Mouse (Mus musculus) forebrain, embryonic 12.5 days (tissue): ENCODE measurements around the gene Ncf2. TPM values are rescaled to one million over a fixed set of nuclear protein-coding genes. Genes with fewer than 3 reads are reported as not detected.
"Not testable (repeated sequence)": the region's sequence is repeated elsewhere in the genome, so short reads cannot be mapped to it uniquely, and the experiment has no call there.

ENCODE experiments used
- ATAC-seq: fragments of 200-750 bp; cut with Nextera tagmentation; 2 replicates; pipeline ENCODE4 v1.8.0; 2017; ENCODE audit warnings: moderate TSS enrichment; ENCODE audit not compliant: low FRiP score
- H3K27ac ChIP-seq: fragments of 300-500 bp; sonication (generic); 2 replicates; pipeline ENCODE4 v1.5.1; 2016; ENCODE audit warnings: mild to moderate bottlenecking
- H3K27me3 ChIP-seq: fragments of 300-500 bp; sonication (generic); 2 replicates; pipeline ENCODE4 v1.6.1; 2016; ENCODE audit warnings: mild to moderate bottlenecking
- H3K36me3 ChIP-seq: fragments of 300-500 bp; sonication (generic); replicated peaks from 2 replicates; pipeline ENCODE4 v1.6.1; 2016; ENCODE audit warnings: mild to moderate bottlenecking
- H3K4me1 ChIP-seq: fragments of 300-500 bp; sonication (generic); 2 replicates; pipeline ENCODE4 v1.6.1; 2016
- H3K4me2 ChIP-seq: fragments of 300-500 bp; sonication (generic); 2 replicates; pipeline ENCODE4 v1.6.1; 2016; ENCODE audit warnings: mild to moderate bottlenecking, moderate library complexity
- H3K4me3 ChIP-seq: fragments of 300-500 bp; sonication (generic); replicated peaks from 2 replicates; pipeline ENCODE4 v1.5.1; 2016; ENCODE audit warnings: mild to moderate bottlenecking
- H3K9ac ChIP-seq: fragments of 300-500 bp; sonication (generic); 2 replicates; pipeline ENCODE4 v1.6.1; 2016; ENCODE audit warnings: mild to moderate bottlenecking
- H3K9me3 ChIP-seq: fragments of 300-500 bp; sonication (generic); 2 replicates; pipeline ENCODE4 v1.6.1; 2016
- WGBS: fragments of 180-500 bp; shearing (Covaris S2); methylation state at CpG from one replicate; pipeline ENCODE4 v1.1.7; 2016; 5-methylcytosine and 5-hydroxymethylcytosine counted together
- polyA plus RNA-seq: library from polyadenylated mRNA; unstranded; fragments of >200 nt; fragmentation: Nextera tagmentation; extraction: Ambion mirVana; gene quantifications from 2 replicates; pipeline ENCODE4 v1.2.1, GENCODE M21; 2016

Gene Ncf2
- polyA plus RNA-seq, result 1.8 and 2.2 TPM in 2 replicates

DNA sequence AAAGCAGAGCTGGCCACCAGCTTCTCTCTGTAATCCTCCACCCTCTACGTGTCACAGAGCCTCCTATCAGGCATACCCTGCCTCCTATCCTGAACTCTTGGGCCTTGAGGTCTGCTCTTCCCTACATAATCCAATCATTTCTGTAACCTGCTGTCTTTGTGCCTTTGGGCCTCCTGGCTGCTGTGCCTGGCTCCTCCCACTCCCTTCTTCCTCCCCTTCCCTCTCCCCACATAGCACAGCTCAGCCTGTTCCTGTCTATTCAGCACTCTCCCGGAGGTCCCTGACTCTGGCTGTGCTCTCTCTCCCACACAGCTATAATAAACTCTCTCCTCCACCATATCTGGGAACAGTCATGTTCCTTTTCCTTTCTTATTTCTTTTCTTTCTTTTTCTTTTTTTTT, at the start of gene Ncf2:
Ncf2 (plus strand) TSS at position 298 of the 400 bp plus-strand sequence.
- Histone ChIP-seq H3K27ac (no peak within 1 kb of the TSS), H3K4me1 (peaks cover 3% of the 10 kb centered on the region), H3K36me3 (no peaks in the 10 kb centered on the region), H3K4me3 (no peak within 1 kb of the TSS), H3K9me3 (no peaks in the 10 kb centered on the region), H3K27me3 (no peaks in the 10 kb centered on the region), H3K4me2 (no peak within 1 kb of the TSS), H3K9ac (no peak within 1 kb of the TSS)
- peak; percentile 77; the same call in 1 of the 2 replicates for ATAC-seq
- WGBS, result 4% methylated on average over 2 of the region's 2 CpGs

DNA sequence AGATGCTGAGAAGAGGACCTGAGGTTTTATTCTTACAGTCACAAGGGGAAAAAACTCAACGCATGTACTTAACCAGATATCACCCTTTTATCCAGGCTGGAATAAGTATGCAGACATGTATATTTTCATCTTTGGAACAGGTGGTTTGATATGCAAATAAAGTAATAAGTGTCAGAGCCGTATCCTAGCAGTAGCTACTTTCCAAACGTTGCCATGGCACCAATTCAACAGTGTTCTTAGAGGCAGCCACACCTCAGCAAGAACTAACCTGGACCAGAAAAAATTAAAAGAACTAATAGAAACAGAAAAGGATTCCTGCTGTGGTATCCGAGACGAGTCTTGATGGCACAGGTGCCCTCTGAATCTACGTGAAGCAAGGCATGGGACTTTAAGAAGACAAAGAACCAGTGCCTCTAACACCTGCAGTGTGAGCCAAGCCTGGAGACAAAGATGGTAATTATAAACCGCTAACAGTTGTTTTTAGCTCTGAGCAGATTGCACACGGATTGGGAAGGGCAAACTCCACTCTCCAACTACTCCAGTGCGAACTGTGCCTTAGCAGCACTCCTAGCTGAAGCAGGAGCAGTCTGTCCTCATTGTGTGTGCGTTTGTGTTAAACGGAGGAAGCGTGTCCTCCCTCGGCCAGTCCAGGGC, 49.6 kb upstream of the Ncf2 start, which contains the start of gene Apobec4:
Apobec4 (plus strand) TSS at position 240 of the 654 bp plus-strand sequence.
- H3K4me1 ChIP-seq, result peaks cover 3% of the 10 kb centered on the region
- no peak within 1 kb of the TSS for H3K27ac ChIP-seq
- no peak within 1 kb of the TSS for H3K9ac ChIP-seq
- ATAC-seq, result no peak
- no peaks in the 10 kb centered on the region for H3K9me3 ChIP-seq
- no peaks in the 10 kb centered on the region for H3K27me3 ChIP-seq
- no peaks in the 10 kb centered on the region for H3K36me3 ChIP-seq
- H3K4me2 ChIP-seq, result no peak within 1 kb of the TSS
- no peak within 1 kb of the TSS for H3K4me3 ChIP-seq
- WGBS, result 53% methylated on average over 13 of the region's 13 CpGs

DNA sequence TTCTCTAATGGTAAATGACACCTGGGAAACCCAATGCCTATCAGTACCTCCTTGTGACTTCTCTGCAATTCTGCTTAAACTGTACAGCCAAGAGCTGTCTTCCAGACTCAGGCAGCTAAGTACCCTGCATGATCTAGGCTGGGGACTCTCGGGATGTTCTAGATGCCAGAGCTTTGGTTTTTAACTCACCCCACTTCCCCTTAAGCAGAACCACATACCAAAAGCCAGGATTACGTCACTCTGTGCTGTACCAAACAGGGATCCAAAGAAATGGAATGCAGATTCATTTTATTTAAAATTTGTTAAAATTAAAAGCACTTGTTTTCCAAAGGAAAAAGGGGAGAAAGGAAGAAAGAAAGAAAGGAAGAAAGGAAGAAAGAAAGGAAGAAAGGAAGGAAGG, 38.2 kb upstream of the Ncf2 start:
- H3K36me3 ChIP-seq, result no peaks in the 10 kb centered on the region
- no peaks in the 10 kb centered on the region for H3K9me3 ChIP-seq
- no peak overlapping the region for H3K27ac ChIP-seq
- H3K9ac ChIP-seq, result no peak overlapping the region
- no peak overlapping the region for H3K4me3 ChIP-seq
- no peak overlapping the region for H3K4me2 ChIP-seq
- peaks cover 9% of the 10 kb centered on the region; the same call in 1 of the 2 replicates for H3K4me1 ChIP-seq
- no peak for ATAC-seq
- WGBS, result 93% methylated on average over 2 of the region's 2 CpGs
- no peaks in the 10 kb centered on the region for H3K27me3 ChIP-seq

DNA sequence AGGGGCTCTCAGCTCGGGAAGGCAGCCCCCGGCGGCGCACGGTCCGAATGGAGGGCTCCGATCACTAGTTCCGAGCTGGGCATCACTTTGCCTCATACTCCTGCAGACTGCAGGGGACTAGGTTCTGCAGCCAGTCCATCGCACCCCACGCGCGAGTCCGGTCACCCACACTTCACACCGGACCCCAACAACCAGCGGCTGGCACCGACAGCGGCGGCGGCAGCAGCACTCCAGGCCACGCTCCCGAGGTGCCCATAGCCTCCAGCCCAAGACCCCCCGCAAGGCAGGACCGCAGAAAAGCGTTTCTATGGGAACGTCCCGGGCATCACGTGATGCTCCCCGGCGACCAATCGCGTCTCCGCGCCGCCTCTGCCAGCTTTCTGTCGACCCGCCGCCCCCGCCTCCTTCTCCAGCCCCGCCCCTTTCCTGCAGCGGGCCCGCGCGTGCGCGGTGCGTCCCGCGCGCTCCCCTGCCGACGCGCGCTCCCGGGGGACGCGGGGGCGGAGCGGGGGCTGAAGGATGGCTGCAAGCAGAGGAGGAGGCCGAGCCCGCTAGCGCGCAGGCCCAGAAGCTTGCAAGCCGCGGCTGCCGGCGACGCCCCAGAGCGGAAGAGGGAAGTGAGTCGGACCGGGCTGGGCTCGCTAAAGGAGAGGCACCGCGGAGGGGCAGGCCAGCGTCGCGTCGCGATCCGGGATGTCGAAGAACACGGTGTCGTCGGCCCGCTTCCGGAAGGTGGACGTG, 33.8 kb upstream of the Ncf2 start, which contains the start of the genes Rgl1 and Arpc5:
Rgl1 (minus strand) TSS at position 320 of the 741 bp plus-strand sequence.
Arpc5 (plus strand) TSS at position 511 of the 741 bp plus-strand sequence.
- peak; percentile 97 for ATAC-seq
- peak within 1 kb of the TSS; percentile 92 for H3K4me2 ChIP-seq
- H3K36me3 ChIP-seq, result peaks cover 11% of the 10 kb centered on the region
- WGBS, result under 1% methylated on average over 85 of the region's 86 CpGs
- H3K4me3 ChIP-seq, result peak within 1 kb of the TSS; percentile 99
- H3K9ac ChIP-seq, result peak within 1 kb of the TSS; percentile 94
- H3K27me3 ChIP-seq, result no peaks in the 10 kb centered on the region
- no peaks in the 10 kb centered on the region for H3K9me3 ChIP-seq
- H3K4me1 ChIP-seq, result peaks cover 9% of the 10 kb centered on the region
- peak within 1 kb of the TSS; percentile 90 for H3K27ac ChIP-seq

DNA sequence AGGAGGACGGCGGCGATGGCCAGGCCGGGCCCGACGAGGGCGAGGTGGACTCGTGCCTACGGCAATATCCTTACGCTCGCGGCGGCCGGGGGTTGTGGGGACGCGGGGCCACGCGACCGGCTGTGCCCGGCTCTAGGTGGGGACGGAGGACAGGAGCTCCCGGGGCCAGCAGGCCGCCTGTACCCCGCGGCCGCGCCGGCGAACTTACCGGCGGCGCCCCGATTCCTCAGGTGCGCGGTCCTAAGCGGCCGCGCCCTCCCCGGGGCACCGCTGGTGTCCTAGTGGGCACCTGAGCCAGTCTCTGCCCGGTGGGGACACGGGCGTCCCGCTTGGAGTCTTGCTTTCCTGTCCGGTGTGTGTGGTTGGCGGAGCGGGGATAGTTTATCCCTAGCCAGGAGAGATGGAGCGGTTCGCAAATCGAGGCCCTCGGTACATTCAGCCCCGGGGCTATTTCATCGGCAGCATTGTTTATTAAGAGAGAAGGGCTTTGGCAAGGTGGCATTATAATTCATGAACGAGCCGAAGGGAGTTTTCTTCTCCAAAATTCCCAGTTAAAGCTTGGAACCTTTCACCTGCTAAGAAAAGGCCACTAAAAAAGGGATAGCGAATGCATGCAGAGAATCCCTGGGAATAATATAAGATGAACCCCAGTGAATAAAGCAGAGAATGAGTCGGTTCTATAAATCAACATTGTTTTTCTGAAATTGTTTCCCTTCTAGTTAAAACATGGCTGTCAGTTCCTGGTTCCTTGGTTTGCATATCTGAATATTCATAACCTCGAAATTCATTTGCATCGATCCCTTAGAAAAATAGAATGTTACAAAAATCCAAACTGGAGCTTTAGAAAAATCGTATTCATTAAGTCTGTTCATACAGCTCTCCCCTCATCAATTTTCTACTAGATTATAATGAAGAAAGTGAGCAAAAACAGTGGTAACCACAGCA, 32.9 kb upstream of the Ncf2 start:
- H3K9me3 ChIP-seq, result no peaks in the 10 kb centered on the region
- H3K4me3 ChIP-seq, result peak overlapping the region; percentile 99
- peak; percentile 76; the same call in 1 of the 2 replicates for ATAC-seq
- H3K27me3 ChIP-seq, result no peaks in the 10 kb centered on the region
- H3K27ac ChIP-seq, result peak overlapping the region; percentile 90
- H3K4me1 ChIP-seq, result peaks cover 9% of the 10 kb centered on the region
- WGBS, result 2% methylated on average over 60 of the region's 60 CpGs
- H3K9ac ChIP-seq, result peak overlapping the region; percentile 94
- peaks cover 19% of the 10 kb centered on the region for H3K36me3 ChIP-seq
- peak overlapping the region; percentile 67 for H3K4me2 ChIP-seq

DNA sequence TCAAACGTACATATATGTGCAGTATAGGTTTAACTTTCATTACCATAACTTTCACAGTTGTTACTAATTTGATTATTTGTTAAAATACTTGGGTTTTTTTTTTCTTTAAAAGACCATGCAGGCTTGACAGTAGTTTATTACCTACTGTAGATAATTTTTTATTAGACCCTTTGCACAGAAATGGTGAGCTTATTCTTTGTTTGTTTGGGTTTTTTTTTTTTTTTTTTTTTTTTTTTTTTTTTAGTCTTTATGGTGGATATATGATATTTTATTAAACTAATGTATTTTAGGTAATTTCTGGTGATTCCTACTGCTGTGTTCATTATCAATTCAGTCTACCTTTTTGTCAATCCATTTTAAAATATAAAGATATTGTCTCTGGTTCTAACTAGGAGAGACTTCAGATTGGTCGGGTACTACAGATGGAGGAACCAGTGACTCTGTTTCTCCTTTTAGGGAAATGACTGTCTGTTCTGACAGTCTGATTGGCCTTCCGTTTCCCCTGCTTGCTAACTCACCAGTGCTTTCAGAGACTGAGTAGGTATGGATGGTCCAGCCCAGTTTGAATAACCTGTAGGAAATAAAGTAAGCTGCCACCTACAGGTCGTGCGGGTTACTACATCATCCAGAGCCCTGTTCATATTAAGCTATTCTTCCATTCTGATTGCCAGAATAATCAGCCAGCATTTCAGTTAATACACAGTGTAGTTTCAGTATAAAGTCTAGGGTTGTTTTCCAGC, 32.1 kb upstream of the Ncf2 start:
- Histone ChIP-seq H3K27me3 (no peaks in the 10 kb centered on the region), H3K27ac (no peak overlapping the region), H3K9ac (no peak overlapping the region), H3K4me2 (peak overlapping the region; percentile 67), H3K9me3 (no peaks in the 10 kb centered on the region), H3K4me1 (peaks cover 9% of the 10 kb centered on the region), H3K4me3 (peak overlapping the region; percentile 99), H3K36me3 (peaks cover 27% of the 10 kb centered on the region)
- WGBS, result 6% methylated on average over 5 of the region's 5 CpGs
- peak; percentile 5; the same call in 1 of the 2 replicates for ATAC-seq

DNA sequence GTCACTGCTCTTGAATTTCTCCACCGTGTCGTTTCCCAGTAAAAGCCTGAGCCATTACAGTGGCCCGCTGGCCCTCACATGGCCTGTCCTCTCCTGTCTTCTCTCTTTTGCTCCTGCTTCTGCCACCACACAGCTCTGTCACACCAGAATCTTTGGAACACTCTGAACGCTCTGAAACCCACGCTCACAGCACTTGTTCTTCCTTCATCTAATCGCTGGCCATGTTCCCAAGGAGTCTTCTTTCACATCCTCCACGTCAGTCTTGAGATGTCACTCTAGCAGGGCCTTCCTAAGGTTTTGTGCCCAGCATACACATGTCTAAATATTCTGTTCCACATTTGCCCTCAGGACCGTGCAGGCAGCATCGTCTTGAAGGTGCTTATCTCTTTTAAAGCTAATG, 29.0 kb upstream of the Ncf2 start:
- Histone ChIP-seq H3K9me3 (no peaks in the 10 kb centered on the region), H3K27me3 (no peaks in the 10 kb centered on the region), H3K36me3 (peaks cover 54% of the 10 kb centered on the region), H3K4me2 (no peak overlapping the region), H3K4me1 (no peaks in the 10 kb centered on the region; the same call in 1 of the 2 replicates), H3K4me3 (no peak overlapping the region), H3K9ac (no peak overlapping the region), H3K27ac (no peak overlapping the region)
- 92% methylated on average over 9 of the region's 9 CpGs for WGBS
- no peak for ATAC-seq

DNA sequence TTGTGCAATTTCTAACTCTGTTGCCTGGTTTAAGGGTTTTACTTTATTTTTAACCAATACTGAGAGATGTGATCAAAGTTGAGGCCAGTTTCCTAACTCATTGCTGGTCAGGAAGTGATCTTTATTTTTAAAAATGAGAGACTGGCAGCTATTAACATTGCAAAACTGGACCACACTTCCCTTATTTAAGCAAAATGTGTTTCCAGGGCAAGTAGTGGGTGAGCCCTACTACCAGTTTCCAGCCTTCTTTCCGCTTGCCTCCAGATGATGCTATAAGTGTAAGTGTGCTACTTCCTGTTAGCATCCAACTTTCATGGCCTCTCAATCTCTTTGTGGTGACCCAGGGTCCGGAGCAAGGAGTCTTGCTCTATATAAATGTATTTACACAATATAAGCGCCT, 25.4 kb upstream of the Ncf2 start:
- not testable (repeated sequence) for H3K4me1 ChIP-seq, H3K4me2 ChIP-seq, H3K9me3 ChIP-seq, H3K27ac ChIP-seq, H3K9ac ChIP-seq, ATAC-seq, H3K4me3 ChIP-seq, H3K27me3 ChIP-seq
- 93% methylated on average over 3 of the region's 3 CpGs for WGBS
- H3K36me3 ChIP-seq, result peaks cover 57% of the 10 kb centered on the region

DNA sequence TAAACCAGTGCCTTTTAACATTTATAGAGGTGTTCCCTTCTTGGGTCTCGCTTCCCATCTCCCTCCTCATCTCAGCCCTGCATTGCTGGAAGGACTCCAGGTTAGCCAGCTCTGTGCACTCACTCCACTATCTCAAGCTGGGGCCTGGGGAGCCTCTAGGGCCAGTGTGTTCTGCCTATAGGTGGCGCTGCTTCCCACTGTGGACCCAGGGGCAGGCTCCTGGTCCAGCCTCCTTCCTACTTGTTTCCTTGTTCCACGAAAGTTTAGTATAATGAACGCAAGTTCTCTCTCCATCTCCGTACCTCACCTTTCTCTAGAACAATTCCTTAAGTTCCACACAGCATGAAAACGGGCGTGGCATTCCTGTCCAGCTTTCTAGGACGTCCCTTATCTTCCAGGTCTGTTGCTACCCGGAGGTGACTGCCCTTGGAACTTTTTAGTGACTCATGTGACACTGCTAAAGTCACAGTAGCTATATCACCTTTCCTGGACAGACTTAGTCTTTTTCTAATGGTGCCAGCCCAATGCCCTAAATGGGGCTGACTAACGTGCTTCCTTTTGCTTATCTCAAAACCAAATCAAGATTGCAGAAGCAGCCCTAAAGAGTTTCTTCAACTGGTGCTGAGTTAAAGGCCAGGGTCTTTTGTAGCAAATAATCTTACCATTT, 20.8 kb upstream of the Ncf2 start:
- H3K36me3 ChIP-seq, result peaks cover 22% of the 10 kb centered on the region
- ATAC-seq, result peak; percentile 85; the same call in 1 of the 2 replicates
- H3K27me3 ChIP-seq, result no peaks in the 10 kb centered on the region
- H3K9me3 ChIP-seq, result no peaks in the 10 kb centered on the region
- no peaks in the 10 kb centered on the region for H3K4me1 ChIP-seq
- H3K4me2 ChIP-seq, result no peak overlapping the region
- 36% methylated on average over 10 of the region's 10 CpGs for WGBS
- no peak overlapping the region for H3K4me3 ChIP-seq
- H3K9ac ChIP-seq, result no peak overlapping the region
- H3K27ac ChIP-seq, result no peak overlapping the region

DNA sequence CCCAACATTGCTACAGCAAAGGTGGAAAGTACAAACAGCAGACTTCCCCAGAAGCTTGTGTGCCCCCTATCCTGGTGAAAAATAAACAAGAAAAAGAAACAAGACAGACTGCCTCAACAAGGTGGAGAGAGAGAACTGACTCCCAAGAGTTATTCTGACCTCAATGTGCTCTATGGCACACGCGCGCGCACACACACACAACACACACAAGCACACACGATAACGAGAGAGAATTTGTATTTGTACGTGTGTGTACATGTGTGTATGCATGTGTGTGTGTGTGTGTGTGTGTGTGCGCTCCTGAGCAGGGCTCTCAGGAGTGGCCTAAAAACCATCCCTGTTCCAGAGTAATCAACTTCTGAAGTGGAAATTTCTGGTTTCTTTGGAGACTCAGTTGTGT, 15.4 kb upstream of the Ncf2 start:
- Histone ChIP-seq H3K27me3 (no peaks in the 10 kb centered on the region), H3K9me3 (no peaks in the 10 kb centered on the region), H3K36me3 (no peaks in the 10 kb centered on the region), H3K4me2 (no peak overlapping the region), H3K9ac (no peak overlapping the region), H3K4me3 (no peak overlapping the region), H3K4me1 (peaks cover 3% of the 10 kb centered on the region; the same call in 1 of the 2 replicates), H3K27ac (no peak overlapping the region)
- no peak for ATAC-seq
- 98% methylated on average over 8 of the region's 8 CpGs for WGBS

DNA sequence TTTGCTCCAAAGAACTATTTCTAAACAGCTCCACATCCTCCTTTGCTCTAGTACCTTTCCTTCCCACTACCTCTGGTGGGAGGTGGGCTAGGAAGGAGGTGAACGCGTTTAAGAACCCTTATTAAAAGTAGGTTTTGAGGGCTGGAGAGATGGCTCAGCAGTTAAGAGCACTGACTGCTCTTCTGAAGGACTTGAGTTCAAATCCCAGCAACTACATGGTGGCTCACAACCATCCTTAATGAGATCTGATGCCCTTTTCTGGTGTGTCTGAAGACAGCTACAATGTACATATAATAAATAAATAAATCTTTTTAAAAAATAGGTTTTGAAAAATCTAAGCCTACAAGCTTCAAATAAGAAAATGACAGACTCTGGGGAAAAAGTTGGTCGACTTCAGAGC, 14.5 kb upstream of the Ncf2 start:
- not testable (repeated sequence) for H3K36me3 ChIP-seq, H3K27ac ChIP-seq, H3K4me2 ChIP-seq, H3K9ac ChIP-seq, H3K4me1 ChIP-seq, ATAC-seq, H3K9me3 ChIP-seq, H3K27me3 ChIP-seq, H3K4me3 ChIP-seq
- WGBS, result 86% methylated on average over 3 of the region's 3 CpGs
